Mouse (Mus musculus) CD8-positive naive resting alpha-beta T cell, adult 2 months (primary cell): ENCODE measurements at regions not wholly inside any gene's neighbourhood (a gene's known extent, or its start where the extent isn't known, plus 50 kb on each side); places are given as distances from the start of the nearest gene placed in this dataset.
A peak's percentile ranks its signal among the peaks of the same experiment; 100 is the strongest.

Source experiments
- DNase-seq, 2 experiments: peaks; one replicate each; pipeline ENCODE4 v3.0.0; 2022; ENCODE audit warnings: low read depth in 2 of 2, low spot score in 2 of 2

DNA sequence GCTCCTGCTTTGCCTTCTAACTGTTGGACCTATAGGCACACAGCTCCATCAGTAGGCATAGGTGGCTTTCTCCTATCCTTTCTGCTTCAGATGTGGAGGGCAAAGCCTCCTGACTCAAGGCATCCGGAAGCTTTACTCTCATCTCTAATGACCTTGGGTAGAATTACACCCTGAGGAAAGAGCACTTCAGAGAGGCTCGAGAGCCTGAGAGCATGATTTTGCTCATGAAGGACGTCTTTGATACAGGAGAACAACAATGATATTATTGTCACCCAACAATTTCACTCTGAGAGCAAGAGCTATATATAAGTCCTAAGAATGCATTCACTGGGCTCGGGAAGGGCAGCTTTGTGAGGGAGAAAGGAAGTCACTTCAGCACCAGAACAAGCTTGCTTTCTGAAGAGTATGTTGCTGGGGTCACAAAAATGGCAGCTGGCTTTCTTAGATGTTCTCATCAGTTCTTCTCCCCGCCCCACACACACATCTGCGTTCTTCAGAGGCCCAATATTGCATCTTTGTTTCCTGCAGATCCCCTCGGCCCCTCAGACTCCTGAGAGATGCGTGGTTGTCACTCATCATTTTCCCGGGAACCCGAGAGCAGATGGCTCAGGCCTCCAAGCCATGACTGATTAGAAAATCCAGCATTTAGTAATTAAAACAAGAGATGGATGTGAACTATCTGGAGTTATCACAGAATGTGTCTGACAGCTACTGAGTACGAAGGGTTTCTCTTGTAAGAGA is 110.7 kb upstream of the Tgfbr2 start:
- DNase-seq = no peak

DNA sequence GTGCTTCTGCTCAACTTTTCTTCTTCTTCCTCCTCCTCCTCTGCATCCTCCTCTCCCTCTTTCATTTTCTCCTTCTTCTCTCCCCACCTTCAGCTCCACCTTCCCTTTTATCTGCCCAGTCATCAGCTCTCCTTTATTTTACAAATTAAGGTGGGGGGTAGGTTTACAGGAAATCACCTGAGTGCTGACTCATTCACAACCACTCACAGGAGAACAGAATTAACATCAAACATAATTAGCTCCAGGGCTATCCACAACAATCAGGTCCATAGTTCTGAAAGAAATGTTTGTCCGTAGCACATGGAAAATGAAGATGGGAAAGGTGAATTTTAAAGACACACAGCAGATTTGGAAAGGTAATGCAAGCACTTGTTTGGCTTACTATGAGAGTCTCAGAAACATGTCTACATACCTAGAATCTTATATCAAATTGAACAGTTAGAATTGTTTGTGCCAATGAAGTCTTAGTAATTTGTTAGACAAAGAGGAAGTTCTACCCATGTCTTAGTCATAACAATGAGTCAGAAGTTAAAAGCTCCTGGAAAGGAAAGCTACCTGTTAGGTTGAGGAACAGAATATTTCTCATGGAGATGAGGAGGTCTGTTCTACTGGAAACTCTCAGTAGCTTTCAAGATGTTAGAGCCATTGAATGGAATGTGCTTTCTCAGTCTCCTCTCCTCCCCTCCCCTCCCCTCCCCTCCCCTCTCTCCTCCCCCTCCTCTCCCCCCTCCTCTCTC is 108.8 kb upstream of the Tgfbr2 start:
- no peak for DNase-seq

DNA sequence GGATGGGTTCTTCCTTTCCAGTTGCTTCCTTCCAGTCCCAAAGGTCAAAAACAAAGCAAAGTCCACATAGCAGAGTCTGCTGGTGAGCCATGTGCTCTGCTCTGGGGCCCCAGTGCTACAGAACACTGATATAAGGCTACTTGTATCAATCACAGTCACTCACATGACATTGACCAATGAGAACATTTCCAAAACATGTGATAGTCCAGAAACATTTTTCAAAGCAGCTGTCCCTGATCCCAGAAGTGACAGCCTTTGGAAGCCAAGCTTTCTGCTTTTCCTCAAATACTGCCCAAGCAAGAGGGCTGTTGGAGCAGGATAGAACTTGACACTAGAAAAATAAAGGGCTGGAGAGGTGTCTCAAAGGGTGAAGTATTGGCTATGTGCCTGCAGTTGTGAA is 106.5 kb upstream of the Tgfbr2 start:
- no peak for DNase-seq

DNA sequence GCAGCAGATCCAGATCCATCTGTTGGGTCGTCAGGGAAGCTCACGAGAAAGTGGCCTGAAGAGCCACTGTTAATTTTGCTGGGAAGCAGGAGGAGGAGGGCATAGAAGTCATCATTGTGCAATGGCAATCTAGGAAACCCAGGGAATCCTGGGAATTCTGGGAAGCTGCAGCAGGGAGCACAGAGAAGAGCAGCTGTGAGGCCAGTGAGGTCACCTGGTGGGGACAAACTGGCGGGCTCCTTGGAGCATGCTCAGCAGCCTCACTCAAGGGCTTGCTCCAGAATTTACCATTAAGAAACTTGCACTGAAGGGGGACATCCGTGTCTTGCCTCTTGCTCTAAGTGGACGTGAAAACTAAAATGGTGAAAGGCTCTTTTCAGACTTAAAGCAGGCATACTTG is 105.0 kb upstream of the Tgfbr2 start:
- DNase-seq = no peak

DNA sequence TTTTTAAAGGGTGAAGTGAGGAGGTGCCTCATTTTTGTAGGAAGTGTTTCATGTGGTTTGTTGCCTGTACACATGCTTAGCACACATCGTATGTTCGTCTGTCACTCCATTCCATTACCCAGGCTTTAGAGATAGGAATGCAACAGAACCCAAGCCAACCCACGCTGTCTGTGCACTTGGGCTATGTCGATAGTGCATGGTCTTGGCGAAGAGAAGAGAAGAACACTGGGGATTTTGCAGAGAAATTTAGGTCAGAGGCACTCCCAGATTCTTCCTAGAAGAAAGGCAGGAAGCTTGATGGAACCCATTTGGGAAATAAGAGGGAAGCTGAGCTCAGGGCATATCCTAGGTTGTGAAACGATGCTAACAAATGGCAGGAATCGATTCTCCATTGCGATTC is 103.7 kb upstream of the Tgfbr2 start:
- no peak for DNase-seq

DNA sequence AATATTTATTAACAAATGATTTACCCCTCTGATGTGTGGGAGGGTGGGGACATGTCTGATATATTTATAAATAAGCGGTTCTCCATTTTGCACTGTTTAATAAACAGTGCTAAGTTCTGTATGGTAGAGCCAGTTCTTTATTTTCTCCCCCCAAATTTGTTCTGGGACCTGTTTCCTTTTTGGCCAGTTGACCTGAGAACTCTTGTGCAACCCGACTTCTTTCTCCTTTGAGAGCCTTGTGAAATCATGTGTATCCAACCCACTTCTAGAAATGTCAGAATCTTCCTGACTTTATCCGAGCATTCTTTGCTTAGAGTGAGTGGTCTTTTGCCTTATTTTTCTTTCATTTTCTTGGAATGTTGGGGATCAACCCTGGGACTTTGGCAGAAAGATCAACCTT is 102.6 kb upstream of the Tgfbr2 start:
- no peak for DNase-seq

DNA sequence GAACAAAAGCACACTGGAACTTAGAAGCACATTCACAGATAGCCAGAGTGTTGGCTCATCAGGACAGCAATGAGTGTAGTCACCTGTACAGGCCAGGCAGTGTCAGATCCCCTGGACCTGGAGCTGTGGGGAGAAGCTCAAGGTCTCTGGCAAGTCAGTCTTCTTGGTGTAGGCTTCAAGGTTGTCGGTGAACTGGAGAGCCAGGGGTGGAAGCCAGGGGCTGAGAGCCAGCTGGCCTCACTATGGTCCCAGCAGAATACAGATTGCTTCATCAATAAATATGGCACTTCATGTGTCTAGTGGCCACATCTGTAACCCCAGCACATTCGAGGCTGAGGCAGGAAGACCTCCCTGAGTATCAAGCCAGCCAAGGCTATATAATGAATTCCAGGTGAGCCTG is 101.0 kb upstream of the Tgfbr2 start:
- no peak for DNase-seq

DNA sequence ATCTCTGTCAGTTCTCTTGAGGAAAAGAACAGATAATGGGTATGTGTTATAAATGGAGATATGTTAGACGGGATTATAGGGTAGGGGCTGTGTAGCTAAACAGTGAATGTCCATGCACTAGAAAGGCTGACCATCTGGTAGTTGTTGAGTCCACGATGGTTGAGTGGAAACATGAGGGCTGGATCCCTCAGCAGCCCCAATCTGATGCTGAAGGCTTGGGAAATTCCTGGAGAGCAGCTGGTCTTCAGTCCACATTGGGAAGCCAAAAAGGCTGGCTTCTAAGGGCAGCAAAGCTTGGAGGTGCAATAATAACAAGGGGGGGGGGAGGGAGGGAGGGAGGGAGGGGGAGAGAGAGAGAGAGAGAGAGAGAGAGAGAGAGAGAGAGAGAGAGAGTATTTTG is 97.3 kb upstream of the Tgfbr2 start:
- no peak for DNase-seq

DNA sequence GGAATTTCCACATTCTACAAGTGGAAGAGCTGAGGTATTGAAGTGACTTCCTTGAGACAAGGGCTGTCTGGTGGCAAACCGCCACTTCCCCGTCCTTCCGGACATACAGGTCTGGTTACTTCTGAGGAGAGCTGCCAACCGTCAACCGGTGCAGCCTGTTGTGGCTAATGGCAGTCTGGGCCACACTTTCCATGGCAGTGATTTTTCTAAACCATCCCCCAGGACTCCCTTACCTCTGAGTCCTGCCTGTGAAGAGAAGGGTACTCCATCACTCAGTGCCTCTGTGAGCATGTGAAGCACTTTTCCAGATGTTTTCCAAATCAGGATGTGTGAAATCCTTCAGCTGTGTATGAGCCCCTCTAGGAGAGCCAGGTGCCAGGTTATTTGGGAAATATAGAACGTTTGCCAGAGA is 95.3 kb upstream of the Tgfbr2 start:
- DNase-seq = no peak

DNA sequence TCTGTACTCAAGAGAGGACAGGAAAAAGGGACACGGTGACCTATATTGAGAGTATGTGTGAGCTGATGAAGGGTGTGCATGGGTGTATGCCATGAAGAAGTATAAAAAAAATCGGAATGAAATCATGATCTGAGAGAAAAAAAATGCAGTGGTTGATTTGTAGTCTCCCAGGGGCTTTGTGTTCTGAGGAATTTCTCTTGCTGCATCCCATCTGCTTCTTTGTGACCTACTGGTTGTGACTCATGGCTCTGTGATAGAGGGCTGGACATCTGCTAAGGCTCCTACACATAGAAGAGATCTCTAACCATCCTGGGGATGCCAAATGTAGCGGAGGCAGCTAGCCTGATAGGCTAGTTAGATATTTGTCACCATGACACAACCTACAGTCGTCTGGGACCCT is 92.3 kb upstream of the Tgfbr2 start:
- no peak for DNase-seq

DNA sequence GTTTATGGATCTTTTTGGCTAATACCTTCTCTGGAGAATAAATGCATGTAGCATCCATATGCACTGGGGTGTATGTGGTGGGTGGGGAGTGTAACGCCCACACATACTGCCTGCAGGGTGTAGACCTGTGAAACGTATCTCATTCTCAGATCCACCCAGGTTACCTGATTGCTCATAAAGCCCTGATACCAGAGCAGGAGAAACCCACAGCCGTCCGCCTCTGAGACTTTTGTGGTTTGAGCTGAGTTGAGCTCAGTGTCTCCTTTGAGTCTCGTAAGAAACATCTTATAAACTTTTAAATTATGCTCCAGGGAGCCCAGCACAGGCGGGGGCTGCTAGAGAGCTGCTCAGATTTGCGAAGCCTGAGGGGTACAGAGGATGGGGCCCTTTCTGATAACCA is 88.7 kb upstream of the Tgfbr2 start:
- peak; percentile 56 to 64 for DNase-seq

DNA sequence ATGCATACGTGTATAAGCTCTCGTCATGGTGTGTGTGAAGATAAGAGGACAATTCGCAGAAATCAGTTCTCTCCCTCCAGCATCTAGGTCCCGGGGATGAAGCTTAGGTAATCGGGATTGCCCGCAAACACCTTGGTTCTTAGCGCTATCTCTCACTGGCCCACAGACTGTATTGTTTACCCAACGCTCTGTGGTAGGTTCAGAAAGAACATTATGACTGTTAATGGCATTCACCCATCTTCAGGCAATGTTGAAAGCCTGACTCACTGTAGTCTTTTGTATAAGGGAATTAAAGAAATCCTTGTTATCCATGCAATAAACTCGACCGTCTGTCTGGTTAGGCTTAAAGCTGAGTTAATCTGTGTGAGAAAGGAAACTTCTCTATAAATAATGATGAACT is 84.4 kb upstream of the Tgfbr2 start:
- DNase-seq = no peak

DNA sequence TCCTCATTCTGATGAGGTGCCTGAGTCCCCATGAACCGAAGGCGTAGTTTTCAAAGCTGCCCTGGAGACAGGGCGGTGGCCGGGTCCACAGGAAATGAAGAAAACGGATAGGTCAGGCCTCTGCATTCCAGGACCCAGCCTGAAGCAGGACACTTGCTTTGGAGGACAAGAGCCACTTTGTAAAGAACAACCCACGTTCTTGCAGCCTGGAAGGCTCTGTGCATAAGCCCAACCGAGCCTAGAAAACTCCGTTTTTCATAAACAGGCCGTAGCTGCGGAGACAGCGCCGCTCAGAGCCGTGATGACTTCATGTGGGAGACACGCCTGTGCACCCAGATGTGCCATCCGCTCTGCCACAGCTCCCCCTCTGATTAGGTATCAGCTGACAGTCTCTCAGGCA is 78.4 kb upstream of the Tgfbr2 start:
- no peak for DNase-seq

DNA sequence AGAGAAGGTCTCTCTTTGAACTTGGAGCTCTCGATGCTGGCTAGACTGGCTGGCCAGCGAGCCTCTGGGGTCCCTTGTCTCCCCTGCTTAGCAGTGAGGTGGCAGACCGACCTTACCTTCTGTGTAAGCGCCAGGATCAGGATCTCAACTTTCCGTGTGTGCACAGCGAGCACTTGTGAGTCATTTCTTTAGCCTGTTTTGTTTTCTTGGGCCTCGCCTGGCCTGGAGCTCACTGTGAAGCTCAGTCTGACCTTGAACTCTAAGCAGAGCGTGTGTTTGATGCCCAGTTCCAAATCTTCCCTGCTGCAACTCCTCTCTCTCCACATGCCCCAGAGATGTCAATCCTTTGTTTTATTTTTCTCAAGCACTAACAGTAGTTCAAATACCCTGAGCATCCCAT is 77.6 kb upstream of the Tgfbr2 start:
- DNase-seq = no peak

DNA sequence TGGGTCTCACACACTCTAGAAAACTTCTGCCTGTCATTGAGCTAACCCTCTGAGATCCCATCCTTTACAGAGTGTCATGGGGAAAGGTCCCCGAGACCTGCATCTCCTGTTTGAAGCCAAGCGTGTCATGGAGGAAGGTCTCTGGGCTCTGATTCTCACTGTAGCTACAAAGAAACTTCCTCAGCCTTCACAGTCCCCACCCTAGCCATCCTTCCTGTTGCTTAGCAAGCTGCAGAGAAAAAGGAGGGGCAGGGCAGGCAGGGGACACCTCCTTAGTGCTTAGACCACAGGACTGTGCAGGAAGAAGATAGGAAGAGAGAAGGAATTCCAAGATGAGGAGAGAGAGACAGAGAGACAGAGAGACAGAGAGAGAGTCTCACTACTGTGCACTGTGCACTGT is 74.6 kb upstream of the Tgfbr2 start:
- DNase-seq = no peak

DNA sequence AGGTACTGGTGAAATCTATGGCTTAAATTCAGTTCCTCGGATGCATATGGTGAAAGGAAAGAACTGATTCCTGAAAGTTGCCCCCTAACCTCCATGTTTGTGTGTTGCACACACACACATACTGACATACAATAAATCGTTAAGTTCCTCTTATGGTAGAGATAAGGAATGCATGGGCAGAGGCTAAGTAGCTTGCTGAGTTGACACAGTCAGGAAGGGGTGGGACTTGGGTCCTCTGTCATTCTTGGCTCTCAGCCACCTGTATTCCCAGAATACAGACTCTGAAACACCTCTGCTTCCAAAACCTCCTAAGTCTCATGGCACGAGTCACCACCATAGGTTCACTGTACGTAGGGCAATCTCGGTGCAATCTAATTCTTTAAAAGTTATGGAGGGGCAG is 70.0 kb upstream of the Tgfbr2 start:
- no peak for DNase-seq

DNA sequence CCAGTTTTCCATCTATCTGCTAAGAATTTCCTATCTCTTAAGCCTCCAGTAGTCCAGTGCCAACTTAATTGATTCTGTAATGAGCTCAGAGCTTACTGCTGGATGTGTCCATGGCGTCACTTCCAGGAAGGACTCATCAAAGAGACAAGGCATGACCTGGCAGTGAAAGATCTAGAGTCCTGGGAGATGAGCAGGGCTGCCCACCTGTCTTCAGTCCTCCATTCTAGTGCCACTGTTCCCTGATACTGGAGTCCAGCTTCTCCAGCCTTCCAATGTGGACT is 69.4 kb upstream of the Tgfbr2 start:
- no peak for DNase-seq

DNA sequence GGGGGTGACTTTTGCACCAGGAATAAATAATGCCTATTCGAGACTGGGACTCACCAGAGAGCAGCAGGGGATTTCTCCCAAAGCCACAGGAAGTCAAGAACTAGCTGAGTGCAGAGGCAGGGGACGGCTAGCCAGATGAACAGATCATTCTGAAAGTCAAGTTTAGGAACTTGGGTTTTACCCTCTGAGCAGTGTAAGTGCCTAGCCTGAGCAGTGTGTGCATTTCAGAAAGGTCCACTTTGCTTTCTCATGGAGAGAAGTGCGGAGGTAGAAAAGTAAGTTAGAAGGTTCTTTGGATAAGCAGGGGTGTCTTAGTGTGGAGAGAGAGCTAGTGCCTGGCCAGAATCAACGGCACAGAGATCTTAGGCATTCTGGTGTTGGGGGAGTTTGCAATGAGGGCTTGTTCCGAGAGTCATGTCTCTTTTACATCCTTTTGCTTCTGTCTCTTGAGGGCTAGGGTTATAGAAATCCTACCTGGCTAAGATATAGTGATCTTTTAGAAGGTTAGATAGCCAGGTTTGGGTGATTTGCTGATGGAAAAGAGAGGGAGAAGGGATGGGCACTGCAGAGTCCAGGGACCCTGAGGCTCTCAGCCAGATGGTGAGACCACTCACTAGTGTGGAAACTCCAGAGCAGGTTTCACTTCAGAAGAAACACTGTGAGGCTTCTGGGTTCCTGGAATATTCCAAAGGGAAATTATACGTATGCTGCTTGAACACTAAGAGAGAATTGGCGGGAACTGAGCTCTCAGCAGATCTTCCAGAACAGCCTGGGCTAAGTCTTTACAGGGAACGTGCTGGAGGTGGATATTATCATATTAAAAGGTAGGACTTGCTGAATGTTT is 68.8 kb upstream of the Tgfbr2 start:
- DNase-seq = no peak

DNA sequence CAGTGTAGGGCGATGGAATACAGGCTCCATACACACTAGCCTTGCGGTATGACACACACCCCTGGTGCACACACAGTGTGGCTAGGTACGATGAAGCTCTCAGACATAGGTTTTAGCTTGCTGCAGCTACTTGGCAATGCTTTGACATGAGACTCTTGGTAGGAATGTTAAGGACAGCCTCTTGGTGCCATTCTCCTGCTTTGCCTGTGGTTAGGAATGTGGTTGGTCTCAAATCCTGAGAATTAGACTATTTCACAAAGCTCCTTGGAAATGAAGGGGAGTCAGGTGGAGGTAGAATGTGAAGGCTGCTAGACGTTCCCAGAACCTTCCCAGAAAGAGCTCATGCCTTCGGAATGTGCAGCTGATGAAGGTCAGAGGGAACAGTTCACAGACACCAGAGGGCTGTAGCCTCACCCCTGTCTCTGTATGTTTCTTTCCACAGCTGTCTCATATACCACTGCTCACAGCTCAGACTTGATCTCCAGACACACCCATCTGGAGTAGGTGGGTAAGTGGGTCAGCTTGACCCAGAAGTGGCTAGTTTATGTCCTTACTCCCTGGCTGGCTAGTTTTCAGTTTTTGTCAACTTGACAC is 66.9 kb upstream of the Tgfbr2 start:
- no peak for DNase-seq

DNA sequence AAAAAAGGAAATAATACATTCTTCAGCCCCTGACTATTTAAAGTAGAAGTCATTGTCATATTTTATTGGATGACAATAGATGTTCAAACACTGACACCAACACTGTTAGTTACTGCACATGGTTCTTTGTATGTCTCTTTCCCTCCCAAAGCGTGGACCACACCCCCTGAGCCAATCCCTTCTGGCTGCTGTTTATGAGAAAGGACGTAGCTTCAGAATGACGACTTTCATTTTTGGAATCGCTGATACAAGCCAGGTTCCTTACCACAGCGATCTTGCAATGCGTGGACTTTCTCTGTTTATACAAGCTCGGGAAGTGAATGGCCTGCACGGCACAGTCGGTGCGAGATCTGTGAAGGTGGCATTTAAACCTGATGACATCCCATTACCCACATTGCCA is 66.1 kb upstream of the Tgfbr2 start:
- DNase-seq = no peak

DNA sequence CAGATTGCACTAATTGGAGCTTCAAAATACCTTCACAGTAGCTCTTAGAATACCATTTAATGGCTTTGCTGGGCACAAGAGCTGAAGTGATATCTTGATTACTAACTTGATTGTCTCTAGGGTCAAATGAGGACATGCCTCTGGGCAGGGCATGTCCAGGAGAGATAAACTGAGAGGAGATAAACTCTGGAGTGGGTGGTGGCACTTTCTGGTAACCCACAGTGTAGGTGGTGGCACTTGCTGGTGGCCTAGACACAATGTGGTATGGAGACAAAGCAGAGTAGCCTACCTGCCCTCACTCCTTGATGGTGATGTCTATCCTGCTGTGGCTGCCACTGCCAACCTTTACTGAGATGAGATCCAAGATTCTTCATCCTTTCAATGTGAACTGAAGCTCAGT is 61.7 kb upstream of the Tgfbr2 start:
- no peak for DNase-seq

DNA sequence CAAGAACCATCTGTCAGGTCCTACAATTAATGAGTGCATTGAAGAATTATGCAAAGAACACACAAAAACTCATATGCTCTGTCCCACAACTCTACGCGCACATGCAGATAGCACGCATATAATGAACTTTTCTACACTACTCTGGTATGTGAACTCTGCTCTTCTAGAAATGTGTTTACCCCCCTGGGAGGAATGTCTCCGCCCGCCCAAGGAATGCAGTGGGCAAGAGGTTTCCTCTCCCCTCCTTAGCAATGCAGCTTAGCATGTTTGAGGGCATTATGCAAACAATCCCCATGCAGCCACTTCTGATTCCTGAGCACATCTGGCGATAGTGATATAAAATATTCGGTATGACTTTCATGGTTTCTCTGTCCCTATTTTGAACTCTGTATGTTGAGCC is 59.0 kb upstream of the Tgfbr2 start:
- DNase-seq = no peak
